In genomic region chr7:66124551-66124968, GRCm38 (mm10) we compare ENCODE assay signal across 1 mouse cellular context.
TF ChIP-seq lines count a peak whose summit lies in the region.

No protein-coding gene starts in this region.

TF ChIP-seq in CH12.LX, 34 proteins besides CTCF, POLR2A, EP300 and RAD21 (continued from another document):
- TF ChIP-seq ETS1 (conservative IDR thresholded peaks at IDR 0.05; ENCODE audit: low read depth, low read length) = peak; percentile 32; the same call in 1 of the 2 replicates
- TF ChIP-seq NRF1 (IDR thresholded peaks at IDR 0.05; ENCODE audit: low read depth, low read length) = no peak
- 0 out of 2 replicates have a peak, but pooled peaks have one; percentile 17 for TF ChIP-seq MEF2A (IDR thresholded peaks at IDR 0.05; ENCODE audit: borderline replicate concordance, low read depth, low read length)
- TF ChIP-seq JUND (conservative IDR thresholded peaks at IDR 0.05; ENCODE audit: low read depth, low read length) = no peak
- TF ChIP-seq MXI1 (IDR thresholded peaks at IDR 0.05; ENCODE audit: low read depth, low read length) = peak; percentile 75; the same call in 1 of the 2 replicates
- TF ChIP-seq USF1 (IDR thresholded peaks at IDR 0.05; ENCODE audit: low read depth, low read length) = peak; percentile 32; the same call in 1 of the 2 replicates
- no peak for TF ChIP-seq HCFC1 (IDR thresholded peaks at IDR 0.05; ENCODE audit: low read depth, low read length)
- TF ChIP-seq RCOR1 (conservative IDR thresholded peaks at IDR 0.05; ENCODE audit: low read depth, low read length) = no peak
- peak; percentile 74 for TF ChIP-seq MAFK (IDR thresholded peaks at IDR 0.05; ENCODE audit: insufficient replicate concordance, low read length)
- 0 out of 2 replicates have a peak, but pooled peaks have one; percentile 6 for TF ChIP-seq USF2 (conservative IDR thresholded peaks at IDR 0.05; ENCODE audit: low read depth, low read length)
- TF ChIP-seq KAT2A (IDR thresholded peaks at IDR 0.05; ENCODE audit: insufficient replicate concordance, low read length) = no peak
- TF ChIP-seq UBTF (IDR thresholded peaks at IDR 0.05; ENCODE audit: low read depth, low read length) = no peak
- no peak for TF ChIP-seq SMC3 (IDR thresholded peaks at IDR 0.05; ENCODE audit: low read depth, low read length)
- TF ChIP-seq JUN (IDR thresholded peaks at IDR 0.05; ENCODE audit: insufficient read depth, low read depth, low read length) = no peak
- no peak for TF ChIP-seq E2F4 (IDR thresholded peaks at IDR 0.05; ENCODE audit: insufficient replicate concordance, low read depth, low read length)
- TF ChIP-seq IRF4 (IDR thresholded peaks at IDR 0.05; ENCODE audit: low read depth, low read length) = peak; percentile 83
- no peak for TF ChIP-seq CHD2 (IDR thresholded peaks at IDR 0.05; ENCODE audit: low read length)
- TF ChIP-seq CHD1 (IDR thresholded peaks at IDR 0.05; ENCODE audit: low read depth, low read length) = no peak
- TF ChIP-seq ZNF384 (IDR thresholded peaks at IDR 0.05; ENCODE audit: low read depth, low read length) = no peak
- TF ChIP-seq ZMIZ1 (IDR thresholded peaks at IDR 0.05; ENCODE audit: low read depth, low read length) = no peak
- TF ChIP-seq SIN3A (IDR thresholded peaks at IDR 0.05; ENCODE audit: low read length) = peak; percentile 68; the same call in 1 of the 2 replicates
- no peak for TF ChIP-seq POLR2AphosphoS2 (IDR thresholded peaks at IDR 0.05; ENCODE audit: low read depth, low read length)
- TF ChIP-seq ZC3H11A (IDR thresholded peaks at IDR 0.05; ENCODE audit: low read depth, low read length) = no peak
- TF ChIP-seq NELFE (IDR thresholded peaks at IDR 0.05; ENCODE audit: low read depth, low read length) = no peak
- peak; percentile 82 for TF ChIP-seq MYC (IDR thresholded peaks at IDR 0.05; ENCODE audit: low read depth, low read length)
- no peak for TF ChIP-seq GABPA (IDR thresholded peaks at IDR 0.05; ENCODE audit: insufficient replicate concordance, low read depth, low read length)
- TF ChIP-seq TCF12 (IDR thresholded peaks at IDR 0.05; ENCODE audit: low read depth, low read length) = no peak
- no peak for TF ChIP-seq ELF1 (IDR thresholded peaks at IDR 0.05; ENCODE audit: low read depth, low read length)
- TF ChIP-seq TBP (conservative IDR thresholded peaks at IDR 0.05; ENCODE audit: low read depth, low read length) = no peak
- TF ChIP-seq MAZ (IDR thresholded peaks at IDR 0.05; ENCODE audit: low read depth, low read length) = no peak
- TF ChIP-seq ZKSCAN1 (IDR thresholded peaks at IDR 0.05; ENCODE audit: borderline replicate concordance, low read depth, low read length) = no peak
- TF ChIP-seq BHLHE40 (IDR thresholded peaks at IDR 0.05; ENCODE audit: low read depth, low read length) = peak; percentile 43; the same call in 1 of the 2 replicates
TF ChIP-seq in CH12.LX: peak in this region for 11.
